Mouse (Mus musculus): ENCODE data around the gene Cnr2.

DNA sequence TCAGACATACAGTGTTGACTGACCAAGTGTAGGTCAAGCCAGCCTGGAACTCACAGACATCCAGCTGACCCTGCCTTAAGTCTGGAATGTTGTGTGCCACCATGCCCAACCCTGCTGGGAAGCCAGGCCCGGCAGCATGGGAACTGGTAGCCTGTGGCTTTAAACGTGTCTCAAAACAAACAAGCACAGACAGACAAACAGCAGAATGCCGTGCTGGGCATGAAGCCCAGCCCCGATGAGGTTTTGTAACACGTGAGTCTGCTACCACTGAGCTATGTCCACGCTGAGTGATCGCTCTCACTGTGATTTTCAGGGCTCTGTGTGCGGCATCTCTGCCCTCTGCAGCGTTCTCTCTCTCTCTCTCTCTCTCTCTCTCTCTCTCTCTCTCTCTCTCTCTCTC lies 60.7 kb downstream of the Cnr2 start:
- no peak for TF ChIP-seq CTCF (IDR thresholded peaks at IDR 0.05; ENCODE audit: extremely low read depth, insufficient read depth, insufficient read length, insufficient replicate concordance)
- no peak for TF ChIP-seq POLR2A (IDR thresholded peaks at IDR 0.05; ENCODE audit: low read depth, low read length)
